Mouse (Mus musculus): Measurements from ENCODE around the gene Zfp282. TPM values are rescaled to one million over a fixed set of nuclear protein-coding genes. Genes with fewer than 3 reads are reported as not detected.

Gene Zfp282
- 21.3 and 22.2 TPM in 2 replicates for polyA plus RNA-seq (2012)

DNA sequence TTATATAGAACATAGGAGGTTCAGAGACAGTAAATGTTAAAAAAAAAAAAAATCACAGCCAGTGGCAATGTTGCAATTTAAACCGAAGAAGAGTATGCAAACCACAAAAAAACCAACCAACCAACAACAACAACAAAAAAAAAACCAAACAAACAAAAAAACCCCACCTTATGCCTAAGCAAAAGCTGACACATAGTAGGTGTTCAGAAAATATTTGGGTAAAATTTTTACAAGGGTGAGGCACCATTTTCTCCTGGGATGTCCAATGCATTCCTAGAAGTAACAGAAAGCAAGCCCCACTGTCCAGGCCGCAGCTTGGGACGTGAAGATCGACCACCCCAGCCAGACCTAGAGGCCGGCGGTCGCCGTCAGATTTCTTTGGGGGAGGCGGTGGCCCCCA, at the start of gene Zfp282:
Gene Zfp282, plus strand, starts transcription at position 147 of the 400 bp plus-strand sequence.

DNA sequence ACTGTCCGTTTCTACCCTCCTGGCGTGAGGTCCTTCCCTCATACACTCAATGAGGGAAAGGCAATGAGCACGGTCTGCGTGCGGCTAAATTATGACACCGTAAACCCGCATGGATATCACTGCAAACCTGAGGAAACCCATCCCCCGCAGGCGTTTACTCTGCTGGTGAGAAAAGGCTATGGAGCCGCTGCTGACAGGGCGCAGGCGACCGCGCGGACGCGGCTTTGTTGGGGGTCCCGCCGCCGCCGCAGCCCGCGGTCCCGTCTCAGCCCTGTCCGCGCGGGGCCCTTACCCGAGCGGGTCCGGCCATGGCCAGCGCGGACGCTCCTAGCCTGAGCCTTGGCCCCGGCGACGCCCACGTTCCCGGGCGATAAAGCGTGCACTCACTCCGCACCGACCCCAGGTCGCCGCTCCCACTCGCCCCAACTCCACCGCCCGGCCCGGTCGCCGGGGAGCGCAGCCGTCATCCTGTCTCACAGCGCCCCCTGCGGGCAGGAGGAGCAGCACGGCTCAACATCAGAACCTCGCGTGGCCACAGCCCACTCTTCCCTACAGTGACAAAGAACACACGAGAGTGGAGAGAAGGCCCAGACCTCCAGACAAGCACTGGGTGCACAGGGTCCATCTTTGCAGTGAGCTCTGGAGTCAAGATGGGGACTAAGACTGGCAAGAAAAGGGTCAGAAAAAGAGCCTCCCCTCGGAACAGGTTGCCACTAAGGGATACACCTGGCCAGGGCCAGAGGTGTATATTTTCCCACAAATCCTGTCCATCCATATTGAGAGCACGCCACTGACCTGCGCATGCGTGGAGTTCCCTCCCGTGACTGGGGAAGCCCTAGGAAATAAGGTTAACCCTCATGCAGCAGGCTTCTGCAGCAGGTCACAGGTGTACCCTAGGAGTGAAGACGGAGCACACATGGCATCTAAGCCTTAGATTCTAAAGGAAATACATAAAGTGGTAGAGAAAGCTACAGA, 46.6 kb upstream of the Zfp282 start, which contains the start of gene Zfp786:
Gene Zfp786, minus strand, starts transcription at position 764 of the 975 bp plus-strand sequence.

DNA sequence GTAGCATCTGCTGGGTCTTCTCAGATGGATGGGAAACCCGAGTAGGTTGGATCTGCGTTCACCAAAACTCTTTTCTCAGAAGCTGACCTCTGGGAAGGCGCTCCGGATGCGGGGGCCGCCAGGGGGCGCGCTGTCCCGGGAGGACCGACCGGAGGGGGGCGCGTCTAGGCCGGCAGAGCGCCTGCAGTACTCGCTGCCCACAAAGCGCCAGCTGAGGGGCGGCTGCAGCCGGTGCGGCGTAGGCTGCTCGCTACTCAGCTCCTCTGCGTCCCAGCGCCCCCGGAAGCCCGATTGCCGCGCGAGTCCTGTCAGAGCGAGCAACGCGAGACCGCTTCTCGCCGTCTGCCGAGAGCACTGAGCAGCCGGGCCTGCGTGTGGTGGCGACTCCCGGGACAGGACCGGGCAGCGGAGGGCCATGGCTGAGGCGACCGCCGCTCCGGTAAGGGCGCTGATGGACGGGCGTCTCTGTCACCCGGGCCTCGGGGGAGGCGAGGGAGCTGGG, 41.5 kb upstream of the Zfp282 start, which contains the start of gene Zfp398:
Gene Zfp398, plus strand, starts transcription at position 180 of the 502 bp plus-strand sequence.

DNA sequence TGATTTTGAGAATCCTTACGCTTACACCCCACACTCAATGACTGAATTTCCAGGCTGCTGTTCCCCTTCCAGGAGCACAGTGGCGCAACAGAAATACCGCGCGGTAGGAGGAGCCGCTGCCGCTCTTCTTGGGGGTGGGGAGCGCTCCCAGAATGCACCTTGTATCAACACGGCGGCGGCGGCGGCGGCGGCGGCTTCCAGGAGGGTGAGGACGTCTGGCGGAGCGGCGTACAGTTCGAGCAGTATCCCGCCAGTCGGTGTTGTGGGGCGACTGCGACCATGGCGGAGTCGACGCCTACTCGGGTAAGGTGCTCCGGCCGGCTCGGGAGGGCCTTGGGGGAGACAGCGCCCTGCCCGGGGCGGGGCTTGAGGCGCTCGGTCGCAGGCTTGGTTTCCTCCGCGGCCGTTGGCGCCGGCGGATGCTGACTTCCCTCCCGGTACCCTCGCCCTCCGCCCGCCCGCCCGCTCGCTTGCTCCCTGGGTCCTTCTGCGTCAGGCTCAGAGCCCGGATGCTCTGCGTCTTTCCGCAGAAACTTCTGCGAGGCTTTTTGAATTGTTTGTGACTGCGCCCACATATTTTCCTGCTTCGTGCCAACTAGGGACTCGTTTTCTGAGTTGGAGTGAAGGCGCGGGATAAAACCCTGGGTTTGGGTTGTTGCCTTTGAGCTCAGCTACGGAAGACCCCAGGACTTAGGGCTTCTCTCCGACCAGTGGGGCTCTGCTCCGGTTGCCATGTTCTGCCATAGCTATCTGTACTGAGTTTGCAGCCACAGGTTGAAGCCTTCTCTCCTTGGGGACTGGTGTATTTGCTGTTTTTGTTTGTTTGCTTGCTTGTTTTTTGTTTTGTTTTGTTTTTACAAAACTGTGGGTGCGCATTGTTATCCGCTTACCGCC, 43.7 kb downstream of the Zfp282 start, which contains the start of gene Zfp212:
Gene Zfp212, plus strand, starts transcription at position 30 of the 894 bp plus-strand sequence.

DNA sequence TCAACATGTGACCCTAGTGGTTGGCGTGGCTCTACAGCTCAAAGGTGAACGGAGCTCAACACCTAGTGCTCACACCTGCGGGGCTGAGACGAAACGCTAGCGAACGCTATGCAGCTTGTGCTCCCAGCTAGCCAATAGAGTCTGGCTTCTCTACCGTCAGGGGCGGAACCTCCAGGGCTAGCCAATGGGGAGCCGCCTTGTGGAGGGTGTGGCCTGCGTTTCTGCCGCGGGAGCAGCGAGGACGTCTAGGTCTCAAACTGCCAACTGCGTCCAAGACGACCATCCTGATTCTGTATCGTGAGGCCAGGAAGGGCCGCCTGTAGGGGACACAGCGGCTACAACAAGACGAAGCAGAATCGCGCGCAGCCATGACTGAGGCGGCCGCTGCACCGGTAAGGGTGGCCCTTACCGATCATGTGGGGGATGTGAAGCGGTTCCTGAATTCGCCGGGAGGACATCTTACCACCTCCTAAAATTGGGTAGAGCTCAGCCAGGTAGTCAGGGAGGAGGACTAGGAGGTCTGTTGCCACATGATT, 76.3 kb downstream of the Zfp282 start, which contains the start of gene Zfp956:
Gene Zfp956, plus strand, starts transcription at position 200 of the 536 bp plus-strand sequence.

Other genes with a start within 250 kb of the Zfp282 start
- 16.3 and 22.2 TPM in 2 replicates for gene Pdia4, start 63.8 kb upstream of the Zfp282 start, polyA plus RNA-seq (2012)
- gene Zfp786, start 46.3 kb upstream of the Zfp282 start, polyA plus RNA-seq (2012) = 0.17 and 0.45 TPM in 2 replicates
- gene Zfp398, start 41.5 kb upstream of the Zfp282 start, polyA plus RNA-seq (2012) = 6.6 TPM in 2 replicates
- gene Zfp212, start 43.3 kb downstream of the Zfp282 start, polyA plus RNA-seq (2012) = 23.8 and 32.4 TPM in 2 replicates
- gene Zfp956, start 76.2 kb downstream of the Zfp282 start, polyA plus RNA-seq (2012) = 13.3 and 18.9 TPM in 2 replicates
- 55.2 and 61.1 TPM in 2 replicates for gene Zfp777, start 171.7 kb downstream of the Zfp282 start, polyA plus RNA-seq (2012)
- gene Zfp746, start 209.4 kb downstream of the Zfp282 start, polyA plus RNA-seq (2012) = 38.1 and 39.1 TPM in 2 replicates

Data from megakaryocyte-erythroid progenitor cell, adult 5 weeks (primary cell).